Mouse (Mus musculus): Measurements from ENCODE around the gene Tspan18.

Gene Tspan18

DNA sequence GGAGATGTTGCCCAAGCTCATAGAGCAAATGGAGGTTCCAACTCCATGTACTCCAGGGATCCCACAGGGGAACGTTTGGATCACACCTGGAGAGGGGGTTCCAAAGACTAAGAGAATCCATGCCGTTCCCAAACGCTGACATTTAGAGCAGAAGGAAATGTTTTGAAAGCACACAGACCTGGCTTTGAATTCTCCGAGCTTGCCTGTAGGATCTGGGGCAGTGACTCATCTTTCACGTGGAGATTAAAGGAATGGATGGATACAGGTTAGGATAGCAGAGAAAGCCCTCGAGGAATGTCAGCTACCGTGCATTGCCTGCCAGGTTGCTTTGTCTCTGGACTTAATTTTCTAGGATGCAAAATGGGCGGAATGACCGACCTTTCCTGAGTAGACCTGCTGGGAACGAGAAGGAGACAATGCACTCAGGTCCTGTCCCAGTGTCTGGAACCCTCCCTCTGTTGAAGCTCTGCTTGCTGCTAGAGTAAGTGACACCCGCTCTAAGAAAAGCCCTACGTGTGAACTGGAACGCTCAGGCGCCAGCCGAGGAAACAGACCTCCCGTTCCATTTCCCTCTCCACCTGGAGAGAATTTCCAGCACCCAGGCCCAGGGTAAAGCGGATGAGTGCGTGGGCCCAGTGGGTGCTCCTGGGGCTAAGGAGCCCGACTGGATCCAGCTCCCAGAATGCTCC, 164.0 kb downstream of the Tspan18 start:
- peaks cover 57% of the 10 kb centered on the region for H3K27me3 ChIP-seq (ENCODE audit: insufficient read depth, low read length)
- no peaks in the 10 kb centered on the region for H3K9me3 ChIP-seq (ENCODE audit: low read length)
- H3K36me3 ChIP-seq (ENCODE audit: insufficient read depth, low read length): no peaks in the 10 kb centered on the region
- TF ChIP-seq POU5F1 (IDR thresholded peaks at IDR 0.05; ENCODE audit: borderline replicate concordance, low read length): no peak
- TF ChIP-seq NANOG (IDR thresholded peaks at IDR 0.05; ENCODE audit: borderline replicate concordance, low read length): no peak
- no peak for TF ChIP-seq CTCF (conservative IDR thresholded peaks at IDR 0.05; ENCODE audit: low read length)
- peaks cover 57% of the 10 kb centered on the region for H3K4me1 ChIP-seq (replicated peaks; ENCODE audit: low read depth, low read length)
- no peak overlapping the region for H3K4me3 ChIP-seq (replicated peaks; ENCODE audit: low read length)

DNA sequence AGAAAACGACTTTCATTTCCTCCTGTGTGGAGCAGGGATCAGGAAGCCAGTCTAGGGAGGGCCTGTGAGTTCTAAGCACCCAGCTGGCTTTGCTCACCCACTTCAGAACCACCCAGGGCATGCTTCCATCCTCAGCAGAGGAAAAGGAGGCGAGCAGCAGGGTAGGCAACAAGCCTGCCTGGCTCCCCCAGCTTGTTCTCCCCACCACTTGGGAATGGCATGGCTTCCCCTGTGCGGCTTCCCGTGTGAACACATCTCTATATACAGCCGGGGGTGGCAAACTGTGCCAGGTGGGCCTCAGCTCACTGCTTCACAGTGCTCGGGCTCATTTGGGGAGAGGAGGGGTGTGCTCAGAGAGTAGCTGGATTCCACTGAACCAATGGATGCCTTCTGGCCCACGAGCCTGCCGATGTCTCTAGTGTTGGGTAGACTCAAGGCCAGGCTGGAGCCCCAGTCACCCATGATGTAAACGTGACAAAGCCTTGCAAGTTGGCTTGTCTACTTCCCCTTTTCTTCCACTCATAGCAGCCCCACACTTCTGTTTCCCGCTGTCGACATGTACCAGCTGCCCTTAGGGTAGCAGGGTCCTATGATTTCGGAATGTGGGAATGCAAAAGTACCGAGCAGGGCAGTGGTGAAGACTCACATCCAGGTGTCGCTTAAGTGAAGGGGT, 167.4 kb downstream of the Tspan18 start:
- peaks cover 52% of the 10 kb centered on the region for H3K27me3 ChIP-seq (ENCODE audit: insufficient read depth, low read length)
- H3K36me3 ChIP-seq (ENCODE audit: insufficient read depth, low read length): no peaks in the 10 kb centered on the region
- no peaks in the 10 kb centered on the region for H3K9me3 ChIP-seq (ENCODE audit: low read length)
- H3K4me1 ChIP-seq (replicated peaks; ENCODE audit: low read depth, low read length): peaks cover 44% of the 10 kb centered on the region
- no peak overlapping the region for H3K4me3 ChIP-seq (replicated peaks; ENCODE audit: low read length)
- no peak for TF ChIP-seq CTCF (conservative IDR thresholded peaks at IDR 0.05; ENCODE audit: low read length)

DNA sequence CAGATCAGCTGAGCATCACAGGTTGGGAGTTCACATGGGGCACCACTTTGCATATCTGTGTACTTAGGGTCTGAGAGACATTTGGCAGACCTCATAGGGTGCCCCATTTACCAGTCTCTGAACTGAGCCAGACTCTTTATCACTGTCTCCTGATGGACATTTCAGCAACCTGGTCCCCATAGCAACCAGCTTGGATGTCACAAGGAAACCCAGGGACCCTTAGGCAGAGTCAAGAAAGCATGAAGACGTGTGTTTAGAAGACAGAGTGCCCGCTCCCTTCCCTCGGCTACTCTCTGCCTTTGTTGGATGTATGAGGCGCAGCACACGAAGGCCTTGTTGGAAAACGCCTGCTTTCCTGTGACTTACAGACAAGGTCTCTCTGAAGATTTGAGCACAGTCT, 168.0 kb downstream of the Tspan18 start:
- TF ChIP-seq POU5F1 (IDR thresholded peaks at IDR 0.05; ENCODE audit: borderline replicate concordance, low read length) (no peak), CTCF (conservative IDR thresholded peaks at IDR 0.05; ENCODE audit: low read length) (no peak)
- Histone ChIP-seq H3K4me1 (replicated peaks; ENCODE audit: low read depth, low read length) (peaks cover 38% of the 10 kb centered on the region), H3K4me3 (replicated peaks; ENCODE audit: low read length) (no peak overlapping the region), H3K36me3 (ENCODE audit: insufficient read depth, low read length) (no peaks in the 10 kb centered on the region), H3K9me3 (ENCODE audit: low read length) (no peaks in the 10 kb centered on the region), H3K27me3 (ENCODE audit: insufficient read depth, low read length) (peaks cover 51% of the 10 kb centered on the region)

DNA sequence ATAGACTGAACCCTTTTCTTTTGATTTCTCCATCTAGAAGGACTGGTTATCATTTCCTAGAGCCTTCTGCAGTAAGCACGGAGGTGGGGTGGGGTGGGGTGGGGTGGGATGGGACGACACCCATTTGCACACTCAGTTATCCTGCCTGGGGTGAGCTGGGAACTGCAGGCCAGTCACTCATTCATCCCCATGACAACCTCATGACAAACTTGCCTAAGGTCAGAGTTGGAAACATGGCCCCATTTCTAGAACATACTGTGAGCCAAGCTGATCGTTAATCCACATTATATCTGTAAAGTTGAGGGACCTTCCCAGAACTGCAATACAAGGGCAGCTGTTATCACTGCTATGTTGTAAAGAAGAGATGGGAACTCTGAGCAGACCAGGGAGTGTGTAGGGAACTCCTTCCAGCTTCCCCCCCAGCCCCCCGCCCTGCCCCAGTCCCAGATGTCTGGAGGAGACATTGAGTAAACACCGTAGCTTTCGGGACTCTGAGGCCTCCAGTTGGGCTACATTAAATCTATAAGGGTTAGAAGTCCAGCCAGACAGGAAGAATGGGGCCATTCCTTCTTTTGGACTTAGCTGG, 170.5 kb downstream of the Tspan18 start:
- no peaks in the 10 kb centered on the region for H3K9me3 ChIP-seq (ENCODE audit: low read length)
- H3K36me3 ChIP-seq (ENCODE audit: insufficient read depth, low read length): no peaks in the 10 kb centered on the region
- H3K27me3 ChIP-seq (ENCODE audit: insufficient read depth, low read length): peaks cover 50% of the 10 kb centered on the region
- no peak overlapping the region for H3K4me3 ChIP-seq (replicated peaks; ENCODE audit: low read length)
- TF ChIP-seq POU5F1 (IDR thresholded peaks at IDR 0.05; ENCODE audit: borderline replicate concordance, low read length) (no peak), NANOG (IDR thresholded peaks at IDR 0.05; ENCODE audit: borderline replicate concordance, low read length) (no peak), CTCF (conservative IDR thresholded peaks at IDR 0.05; ENCODE audit: low read length) (no peak)
- peaks cover 20% of the 10 kb centered on the region for H3K4me1 ChIP-seq (replicated peaks; ENCODE audit: low read depth, low read length)

DNA sequence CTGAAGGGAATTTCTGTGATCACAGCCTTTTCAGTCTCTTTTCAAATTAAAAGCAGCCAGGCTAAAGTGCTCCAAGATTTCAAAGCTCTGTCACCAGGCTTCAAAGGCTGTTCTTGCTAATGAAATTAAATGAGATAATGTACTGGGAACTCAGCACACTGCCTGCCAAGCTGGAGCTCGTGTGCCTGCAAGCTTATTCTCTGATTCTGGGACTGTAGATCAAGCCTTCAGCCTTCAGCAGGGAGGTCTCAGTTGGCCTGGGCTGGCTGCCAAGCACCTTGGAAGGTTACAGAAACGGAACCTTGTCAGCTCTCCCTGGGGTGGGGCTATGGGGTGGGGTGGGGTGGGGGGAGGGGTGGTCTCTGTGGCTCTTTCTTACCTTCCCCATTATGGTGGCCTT, 171.0 kb downstream of the Tspan18 start:
- H3K4me3 ChIP-seq (replicated peaks; ENCODE audit: low read length): no peak overlapping the region
- no peaks in the 10 kb centered on the region for H3K36me3 ChIP-seq (ENCODE audit: insufficient read depth, low read length)
- no peak for TF ChIP-seq CTCF (conservative IDR thresholded peaks at IDR 0.05; ENCODE audit: low read length)
- TF ChIP-seq POU5F1 (IDR thresholded peaks at IDR 0.05; ENCODE audit: borderline replicate concordance, low read length): no peak
- TF ChIP-seq NANOG (IDR thresholded peaks at IDR 0.05; ENCODE audit: borderline replicate concordance, low read length): no peak
- peaks cover 20% of the 10 kb centered on the region for H3K4me1 ChIP-seq (replicated peaks; ENCODE audit: low read depth, low read length)
- no peaks in the 10 kb centered on the region for H3K9me3 ChIP-seq (ENCODE audit: low read length)
- H3K27me3 ChIP-seq (ENCODE audit: insufficient read depth, low read length): peaks cover 48% of the 10 kb centered on the region

DNA sequence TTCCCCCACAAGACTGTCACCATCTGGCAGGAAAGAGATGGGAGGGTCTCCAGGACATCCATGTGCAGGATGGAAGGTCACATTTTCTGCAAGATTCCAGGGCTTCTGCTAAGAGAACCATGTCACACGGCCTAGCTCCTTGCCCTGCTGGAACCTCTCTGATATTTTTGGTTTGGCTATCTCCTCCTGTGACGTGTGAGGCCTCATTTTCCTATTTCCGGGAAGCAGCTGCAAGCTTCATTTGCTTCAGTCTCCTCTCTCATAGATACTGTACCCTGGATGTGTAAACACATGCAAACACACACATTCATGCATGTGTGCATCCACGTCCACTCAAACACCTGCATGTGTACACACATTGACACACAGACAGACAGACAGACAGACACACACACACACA, 171.5 kb downstream of the Tspan18 start:
- TF ChIP-seq POU5F1 (IDR thresholded peaks at IDR 0.05; ENCODE audit: borderline replicate concordance, low read length) (no peak), NANOG (IDR thresholded peaks at IDR 0.05; ENCODE audit: borderline replicate concordance, low read length) (no peak), CTCF (conservative IDR thresholded peaks at IDR 0.05; ENCODE audit: low read length) (no peak)
- H3K4me1 ChIP-seq (replicated peaks; ENCODE audit: low read depth, low read length): peaks cover 20% of the 10 kb centered on the region

DNA sequence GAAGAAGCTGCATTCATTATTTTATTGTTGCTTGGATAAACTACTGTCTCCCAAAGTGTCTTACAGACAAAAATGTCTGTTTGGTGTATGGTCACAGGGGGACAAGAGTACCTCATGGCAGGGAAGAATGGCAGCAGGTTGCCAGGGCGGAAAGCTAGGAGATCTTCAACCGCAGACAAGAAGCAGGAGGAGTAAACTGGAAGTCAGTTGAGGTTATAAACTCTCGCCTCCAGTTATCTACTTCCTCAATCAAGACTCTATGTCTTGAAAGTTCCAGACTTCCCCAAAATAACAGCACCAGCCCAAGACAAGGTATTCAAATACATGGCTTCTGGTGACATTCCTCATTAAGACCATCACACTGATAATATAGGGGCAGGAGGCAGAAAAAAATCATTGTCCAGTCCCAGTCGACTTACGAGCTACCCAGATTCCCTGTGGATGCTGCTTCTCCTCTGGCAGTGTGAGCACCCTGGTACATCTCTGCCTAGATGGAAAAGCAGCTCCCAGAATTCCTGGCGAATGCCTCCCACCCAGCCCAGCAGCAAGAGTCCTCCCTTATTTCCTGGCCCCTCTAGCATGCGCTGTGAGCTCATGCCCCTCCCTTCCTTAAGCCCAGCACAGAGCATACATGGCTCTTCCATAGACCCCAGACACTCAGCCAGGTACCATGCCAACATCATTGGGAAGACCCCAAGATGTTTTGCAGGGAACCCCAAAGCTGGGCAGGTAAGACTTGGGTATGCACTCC, 172.2 kb downstream of the Tspan18 start:
- H3K4me1 ChIP-seq (replicated peaks; ENCODE audit: low read depth, low read length): peaks cover 20% of the 10 kb centered on the region

More for the DNA sequence above, 171.5 kb downstream of the Tspan18 start:
- H3K4me3 ChIP-seq (replicated peaks; ENCODE audit: low read length): no peak overlapping the region
- no peaks in the 10 kb centered on the region for H3K36me3 ChIP-seq (ENCODE audit: insufficient read depth, low read length)
- no peaks in the 10 kb centered on the region for H3K9me3 ChIP-seq (ENCODE audit: low read length)
- peaks cover 44% of the 10 kb centered on the region for H3K27me3 ChIP-seq (ENCODE audit: insufficient read depth, low read length)

DNA sequence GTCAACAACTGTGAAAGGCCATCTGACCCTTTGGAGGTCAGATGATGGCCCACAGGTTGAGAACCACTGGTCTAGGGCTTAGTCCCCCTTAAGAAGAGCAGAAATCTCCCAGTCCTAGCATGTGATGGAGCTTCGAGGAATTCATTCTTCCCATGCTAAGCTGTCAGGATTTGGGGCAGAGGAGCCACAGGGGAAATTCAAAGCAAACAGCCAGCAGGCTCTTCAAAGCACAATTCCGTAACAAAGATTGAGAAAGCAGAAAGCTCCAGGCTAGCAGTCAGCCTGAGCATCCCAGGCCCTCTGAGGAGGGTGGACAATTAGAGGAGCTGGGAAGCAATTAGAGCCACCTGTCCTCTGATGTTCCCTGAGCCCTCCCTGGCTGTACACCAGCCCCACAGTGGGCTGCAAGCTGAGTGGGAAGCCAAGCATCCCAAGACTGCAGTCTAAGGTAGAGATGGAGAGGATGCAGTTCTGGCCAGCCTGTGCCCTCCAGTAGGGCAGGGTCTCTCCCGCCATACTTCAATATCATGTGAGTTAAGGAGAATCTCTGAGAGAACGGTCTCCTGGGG, 173.8 kb downstream of the Tspan18 start:
- no peak for TF ChIP-seq CTCF (conservative IDR thresholded peaks at IDR 0.05; ENCODE audit: low read length)
- no peaks in the 10 kb centered on the region for H3K36me3 ChIP-seq (ENCODE audit: insufficient read depth, low read length)

More for the DNA sequence above, 172.2 kb downstream of the Tspan18 start:
- Histone ChIP-seq H3K36me3 (ENCODE audit: insufficient read depth, low read length) (no peaks in the 10 kb centered on the region), H3K4me3 (replicated peaks; ENCODE audit: low read length) (no peak overlapping the region), H3K9me3 (ENCODE audit: low read length) (no peaks in the 10 kb centered on the region), H3K27me3 (ENCODE audit: insufficient read depth, low read length) (peaks cover 38% of the 10 kb centered on the region)
- TF ChIP-seq CTCF (conservative IDR thresholded peaks at IDR 0.05; ENCODE audit: low read length) (no peak), NANOG (IDR thresholded peaks at IDR 0.05; ENCODE audit: borderline replicate concordance, low read length) (no peak), POU5F1 (IDR thresholded peaks at IDR 0.05; ENCODE audit: borderline replicate concordance, low read length) (no peak)

More for the DNA sequence above, 173.8 kb downstream of the Tspan18 start:
- Histone ChIP-seq H3K27me3 (ENCODE audit: insufficient read depth, low read length) (peaks cover 35% of the 10 kb centered on the region), H3K4me1 (replicated peaks; ENCODE audit: low read depth, low read length) (peaks cover 20% of the 10 kb centered on the region), H3K4me3 (replicated peaks; ENCODE audit: low read length) (no peak overlapping the region), H3K9me3 (ENCODE audit: low read length) (no peaks in the 10 kb centered on the region)
